Mouse (Mus musculus) brain, embryonic 18.5 days (tissue): ENCODE results near the gene Pros1.

Experiments used
- DNase-seq: peaks from one replicate; pipeline ENCODE4 v3.0.0-alpha.2; 2012; ENCODE audit warnings: low read depth, low spot score

Gene Pros1

GRCm38 (mm10) chr16:62854191-62855068 is at the start of gene Pros1:
TSS of gene Pros1 (plus strand) at chr16:62854307.
- DNase-seq = no peak

- DNase-seq = no peak
These were observed 49.5 kb upstream of the Pros1 start for GRCm38 (mm10) chr16:62804621-62805020.

- no peak for DNase-seq
These were observed 46.7 kb upstream of the Pros1 start for GRCm38 (mm10) chr16:62807249-62807979.

GRCm38 (mm10) chr16:62810855-62811254 is 43.3 kb upstream of the Pros1 start:
- DNase-seq = no peak

GRCm38 (mm10) chr16:62813790-62814189 is 40.3 kb upstream of the Pros1 start:
- no peak for DNase-seq

- DNase-seq = no peak
These were observed 39.6 kb upstream of the Pros1 start, which contains the start of gene Stx19 for GRCm38 (mm10) chr16:62814491-62814890. TSS of gene Stx19 (plus strand) at chr16:62814676.

GRCm38 (mm10) chr16:62822472-62822871 is 31.6 kb upstream of the Pros1 start:
- no peak for DNase-seq

- DNase-seq = no peak
These were observed 27.7 kb upstream of the Pros1 start for GRCm38 (mm10) chr16:62826156-62827001.

- DNase-seq = no peak
These were observed 22.1 kb upstream of the Pros1 start for GRCm38 (mm10) chr16:62832027-62832426.

- DNase-seq = no peak
These were observed 21.6 kb upstream of the Pros1 start for GRCm38 (mm10) chr16:62832481-62832880.

- no peak for DNase-seq
These were observed 19.9 kb upstream of the Pros1 start for GRCm38 (mm10) chr16:62834016-62834735.

GRCm38 (mm10) chr16:62845341-62845740 is 8.8 kb upstream of the Pros1 start:
- DNase-seq = no peak

- DNase-seq = peak; percentile 95
These were observed 7.4 kb upstream of the Pros1 start, which contains the start of gene Arl13b for GRCm38 (mm10) chr16:62846498-62847312. TSS of gene Arl13b (minus strand) at chr16:62847040.

- DNase-seq = no peak
These were observed 1.4 kb upstream of the Pros1 start for GRCm38 (mm10) chr16:62852464-62853252.

GRCm38 (mm10) chr16:62853611-62854126 is 438 bp upstream of the Pros1 start:
- no peak for DNase-seq

GRCm38 (mm10) chr16:62855385-62855784 is 1.3 kb downstream of the Pros1 start:
- DNase-seq = no peak

GRCm38 (mm10) chr16:62856273-62856672 is 2.2 kb downstream of the Pros1 start:
- no peak for DNase-seq

- DNase-seq = no peak
These were observed 3.4 kb downstream of the Pros1 start for GRCm38 (mm10) chr16:62857498-62857897.

GRCm38 (mm10) chr16:62858018-62858417 is 3.9 kb downstream of the Pros1 start:
- DNase-seq = no peak
